Mouse (Mus musculus): ENCODE measurements around the gene Snx21.

- TF ChIP-seq POLR2A (IDR thresholded peaks at IDR 0.05; ENCODE audit: control insufficient read depth, low read depth, low read length) (no peak), CTCF (IDR thresholded peaks at IDR 0.05; ENCODE audit: control insufficient read depth, insufficient read depth, insufficient replicate concordance, low read depth, low read length) (no peak)
These were observed 23.7 kb upstream of the Snx21 start for GRCm38 (mm10) chr2:164761971-164762370.

Measured in testis, adult 2 months (tissue).